Mouse (Mus musculus): ENCODE measurements at regions not wholly inside any gene's neighbourhood (a gene's known extent, or its start where the extent isn't known, plus 50 kb on each side); places are given as distances from the start of the nearest gene placed in this dataset.

GRCm38 (mm10) chr6:126340098-126340610 lies 173.4 kb upstream of the Ntf3 start:
- WGBS: 54% methylated on average over 10 of the region's 10 CpGs
- no peak overlapping the region for H3K4me2 ChIP-seq (replicated peaks; ENCODE audit: low read depth, low read length)
- H3K36me3 ChIP-seq (ENCODE audit: control insufficient read depth, insufficient read depth, low read length): no peaks in the 10 kb centered on the region
- H3K4me3 ChIP-seq (ENCODE audit: low read depth, low read length): no peak overlapping the region
- no peaks in the 10 kb centered on the region for H3K4me1 ChIP-seq (ENCODE audit: control insufficient read depth, insufficient read depth, low read length)
- no peaks in the 10 kb centered on the region for H3K27me3 ChIP-seq (ENCODE audit: control insufficient read depth, insufficient read depth, low read length)
- no peak overlapping the region for H3K27ac ChIP-seq (ENCODE audit: low read length)
- H3K9ac ChIP-seq (replicated peaks; ENCODE audit: low read depth, low read length): no peak overlapping the region
- no peaks in the 10 kb centered on the region for H3K9me3 ChIP-seq (ENCODE audit: control insufficient read depth, low read depth, low read length)
- no peak for ATAC-seq (ENCODE audit: insufficient number of reproducible peaks, insufficient read depth, low FRiP score, low read depth)

DNA sequence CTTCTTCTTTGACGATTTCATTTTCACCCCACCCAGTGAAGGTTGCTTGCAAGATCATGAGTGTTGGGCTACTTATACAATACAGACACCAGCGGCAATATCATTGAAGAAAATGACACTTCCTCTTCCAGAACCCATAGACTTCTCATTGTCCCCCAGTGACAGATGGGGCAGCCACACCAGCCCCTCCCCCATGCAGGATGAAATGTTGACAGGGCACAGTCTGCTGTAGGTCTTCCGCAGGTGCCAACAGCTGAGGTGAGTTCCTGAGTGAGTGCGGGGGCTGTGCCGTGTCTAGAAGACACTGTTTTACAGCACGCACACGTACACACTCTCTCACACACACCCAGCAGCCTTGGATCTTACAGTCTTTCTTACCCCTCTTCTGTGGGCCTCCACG lies 171.0 kb upstream of the Ntf3 start:
- ATAC-seq (ENCODE audit: insufficient number of reproducible peaks, insufficient read depth, low FRiP score, low read depth): no peak
- H3K9ac ChIP-seq (replicated peaks; ENCODE audit: low read depth, low read length): no peak overlapping the region
- WGBS: 82% methylated on average over 8 of the region's 8 CpGs
- H3K27me3 ChIP-seq (ENCODE audit: control insufficient read depth, insufficient read depth, low read length): no peaks in the 10 kb centered on the region
- no peaks in the 10 kb centered on the region for H3K9me3 ChIP-seq (ENCODE audit: control insufficient read depth, low read depth, low read length)
- no peaks in the 10 kb centered on the region for H3K4me1 ChIP-seq (ENCODE audit: control insufficient read depth, insufficient read depth, low read length)
- H3K36me3 ChIP-seq (ENCODE audit: control insufficient read depth, insufficient read depth, low read length): no peaks in the 10 kb centered on the region
- H3K4me3 ChIP-seq (ENCODE audit: low read depth, low read length): no peak overlapping the region
- no peak overlapping the region for H3K27ac ChIP-seq (ENCODE audit: low read length)
- no peak overlapping the region for H3K4me2 ChIP-seq (replicated peaks; ENCODE audit: low read depth, low read length)

DNA sequence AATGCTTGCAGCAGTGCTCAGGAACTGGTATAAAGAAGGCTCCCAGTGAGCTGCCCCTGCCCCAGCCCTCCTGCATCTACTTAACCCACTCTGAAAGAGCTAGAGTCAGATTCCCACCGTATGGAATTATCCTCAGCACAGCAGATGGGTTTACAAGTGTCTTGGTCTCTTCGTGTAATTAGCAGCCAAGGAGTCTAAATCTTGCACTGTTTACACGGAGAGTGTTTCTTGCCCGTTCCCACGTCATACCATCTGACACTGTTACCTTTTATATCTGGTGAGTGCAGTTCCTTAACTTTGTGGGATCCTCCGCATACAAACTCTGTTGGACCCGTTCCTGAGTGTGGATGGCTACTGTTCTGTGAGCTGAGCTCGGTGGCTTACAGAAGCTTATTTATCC lies 167.5 kb upstream of the Ntf3 start:
- Histone ChIP-seq H3K9me3 (ENCODE audit: control insufficient read depth, low read depth, low read length) (no peaks in the 10 kb centered on the region), H3K4me1 (ENCODE audit: control insufficient read depth, insufficient read depth, low read length) (no peaks in the 10 kb centered on the region), H3K27ac (ENCODE audit: low read length) (no peak overlapping the region), H3K9ac (replicated peaks; ENCODE audit: low read depth, low read length) (no peak overlapping the region), H3K4me3 (ENCODE audit: low read depth, low read length) (no peak overlapping the region), H3K36me3 (ENCODE audit: control insufficient read depth, insufficient read depth, low read length) (no peaks in the 10 kb centered on the region), H3K4me2 (replicated peaks; ENCODE audit: low read depth, low read length) (no peak overlapping the region), H3K27me3 (ENCODE audit: control insufficient read depth, insufficient read depth, low read length) (no peaks in the 10 kb centered on the region)
- 59% methylated on average over 8 of the region's 8 CpGs for WGBS
- no peak for ATAC-seq (ENCODE audit: insufficient number of reproducible peaks, insufficient read depth, low FRiP score, low read depth)

- no peak overlapping the region for H3K9ac ChIP-seq (replicated peaks; ENCODE audit: low read depth, low read length)
- H3K27ac ChIP-seq (ENCODE audit: low read length): no peak overlapping the region
- H3K36me3 ChIP-seq (ENCODE audit: control insufficient read depth, insufficient read depth, low read length): no peaks in the 10 kb centered on the region
- H3K27me3 ChIP-seq (ENCODE audit: control insufficient read depth, insufficient read depth, low read length): no peaks in the 10 kb centered on the region
- no peaks in the 10 kb centered on the region for H3K4me1 ChIP-seq (ENCODE audit: control insufficient read depth, insufficient read depth, low read length)
- 80% methylated on average over 2 of the region's 2 CpGs for WGBS
- H3K4me3 ChIP-seq (ENCODE audit: low read depth, low read length): no peak overlapping the region
- H3K4me2 ChIP-seq (replicated peaks; ENCODE audit: low read depth, low read length): no peak overlapping the region
- ATAC-seq (ENCODE audit: insufficient number of reproducible peaks, insufficient read depth, low FRiP score, low read depth): no peak
- no peaks in the 10 kb centered on the region for H3K9me3 ChIP-seq (ENCODE audit: control insufficient read depth, low read depth, low read length)
These were observed 160.5 kb upstream of the Ntf3 start for GRCm38 (mm10) chr6:126327187-126327586.

DNA sequence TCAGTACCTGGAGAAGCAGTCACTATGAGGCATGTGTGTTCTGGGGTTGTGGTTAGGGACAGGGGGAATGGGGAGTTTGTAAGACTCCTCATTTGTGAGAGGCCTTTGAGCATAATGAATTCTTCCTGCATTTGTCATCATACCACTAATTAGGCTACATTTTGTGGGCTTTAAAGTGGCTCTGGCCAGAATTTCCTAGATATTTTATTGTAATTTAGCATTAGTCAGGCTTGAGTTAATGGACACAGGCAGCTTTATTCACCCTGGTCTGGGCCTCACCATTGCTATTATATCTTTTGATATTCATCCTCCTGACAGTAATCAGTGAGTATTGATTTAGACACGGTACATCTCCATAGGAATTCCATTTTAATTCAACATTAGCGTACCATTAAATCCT lies 151.8 kb upstream of the Ntf3 start:
- Histone ChIP-seq H3K27me3 (ENCODE audit: control insufficient read depth, insufficient read depth, low read length) (no peaks in the 10 kb centered on the region), H3K4me1 (ENCODE audit: control insufficient read depth, insufficient read depth, low read length) (no peaks in the 10 kb centered on the region), H3K4me3 (ENCODE audit: low read depth, low read length) (no peak overlapping the region), H3K9ac (replicated peaks; ENCODE audit: low read depth, low read length) (no peak overlapping the region), H3K9me3 (ENCODE audit: control insufficient read depth, low read depth, low read length) (no peaks in the 10 kb centered on the region), H3K36me3 (ENCODE audit: control insufficient read depth, insufficient read depth, low read length) (no peaks in the 10 kb centered on the region), H3K27ac (ENCODE audit: low read length) (no peak overlapping the region), H3K4me2 (replicated peaks; ENCODE audit: low read depth, low read length) (no peak overlapping the region)
- no peak for ATAC-seq (ENCODE audit: insufficient number of reproducible peaks, insufficient read depth, low FRiP score, low read depth)
- WGBS: 77% methylated on average over 2 of the region's 2 CpGs

GRCm38 (mm10) chr6:126310786-126311480 lies 144.2 kb upstream of the Ntf3 start:
- Histone ChIP-seq H3K36me3 (ENCODE audit: control insufficient read depth, insufficient read depth, low read length) (no peaks in the 10 kb centered on the region), H3K27ac (ENCODE audit: low read length) (no peak overlapping the region), H3K27me3 (ENCODE audit: control insufficient read depth, insufficient read depth, low read length) (no peaks in the 10 kb centered on the region), H3K9ac (replicated peaks; ENCODE audit: low read depth, low read length) (no peak overlapping the region), H3K9me3 (ENCODE audit: control insufficient read depth, low read depth, low read length) (no peaks in the 10 kb centered on the region), H3K4me1 (ENCODE audit: control insufficient read depth, insufficient read depth, low read length) (no peaks in the 10 kb centered on the region), H3K4me3 (ENCODE audit: low read depth, low read length) (no peak overlapping the region), H3K4me2 (replicated peaks; ENCODE audit: low read depth, low read length) (no peak overlapping the region)
- WGBS: 73% methylated on average over 3 of the region's 3 CpGs
- no peak for ATAC-seq (ENCODE audit: insufficient number of reproducible peaks, insufficient read depth, low FRiP score, low read depth)

DNA sequence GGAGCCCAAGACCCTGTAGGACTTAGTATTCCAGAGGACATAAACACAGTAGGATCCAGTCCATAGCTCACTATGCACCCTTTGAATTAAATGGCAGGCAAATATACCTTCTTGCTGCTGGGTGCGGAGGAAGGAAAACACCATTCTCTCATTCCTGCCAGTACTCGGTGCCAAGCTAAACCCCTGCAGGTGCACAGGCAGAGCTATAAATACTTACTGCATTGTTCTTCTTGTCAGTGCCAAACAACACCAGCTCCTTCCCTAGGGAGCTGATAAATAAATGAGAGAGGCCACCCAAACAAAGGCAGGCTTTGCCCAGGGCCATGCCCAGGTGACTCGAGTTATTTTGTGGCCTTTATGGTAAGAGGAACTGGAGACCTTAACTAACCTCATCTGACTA lies 136.4 kb upstream of the Ntf3 start:
- no peaks in the 10 kb centered on the region for H3K4me1 ChIP-seq (ENCODE audit: control insufficient read depth, insufficient read depth, low read length)
- H3K27ac ChIP-seq (ENCODE audit: low read length): no peak overlapping the region
- H3K9ac ChIP-seq (replicated peaks; ENCODE audit: low read depth, low read length): no peak overlapping the region
- ATAC-seq (ENCODE audit: insufficient number of reproducible peaks, insufficient read depth, low FRiP score, low read depth): no peak
- WGBS: 70% methylated on average over 3 of the region's 3 CpGs
- no peak overlapping the region for H3K4me3 ChIP-seq (ENCODE audit: low read depth, low read length)
- no peak overlapping the region for H3K4me2 ChIP-seq (replicated peaks; ENCODE audit: low read depth, low read length)
- H3K9me3 ChIP-seq (ENCODE audit: control insufficient read depth, low read depth, low read length): no peaks in the 10 kb centered on the region
- no peaks in the 10 kb centered on the region for H3K27me3 ChIP-seq (ENCODE audit: control insufficient read depth, insufficient read depth, low read length)
- no peaks in the 10 kb centered on the region for H3K36me3 ChIP-seq (ENCODE audit: control insufficient read depth, insufficient read depth, low read length)

DNA sequence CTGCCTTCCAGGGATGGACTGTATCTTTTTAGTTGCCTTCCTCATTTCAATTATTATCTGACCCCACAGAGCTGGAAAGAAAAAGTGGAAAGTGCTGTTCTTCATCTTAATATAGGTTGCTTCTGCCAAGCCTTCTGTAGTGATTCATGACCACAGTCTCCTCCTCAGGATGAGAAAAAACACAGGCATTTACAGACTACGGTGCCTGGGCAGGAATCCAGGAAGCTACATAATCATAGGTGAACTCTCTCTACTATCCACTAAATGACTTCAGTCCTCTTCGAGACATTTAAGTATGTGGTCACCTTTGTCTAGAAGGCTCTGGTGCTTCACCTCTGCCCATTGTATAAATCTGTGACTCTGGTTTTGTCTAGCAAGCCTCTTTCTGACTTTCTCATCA lies 124.9 kb upstream of the Ntf3 start:
- no peak overlapping the region for H3K4me3 ChIP-seq (ENCODE audit: low read depth, low read length)
- no peaks in the 10 kb centered on the region for H3K4me1 ChIP-seq (ENCODE audit: control insufficient read depth, insufficient read depth, low read length)
- H3K4me2 ChIP-seq (replicated peaks; ENCODE audit: low read depth, low read length): no peak overlapping the region
- 57% methylated on average over 2 of the region's 2 CpGs for WGBS
- no peak overlapping the region for H3K27ac ChIP-seq (ENCODE audit: low read length)
- no peaks in the 10 kb centered on the region for H3K36me3 ChIP-seq (ENCODE audit: control insufficient read depth, insufficient read depth, low read length)
- H3K27me3 ChIP-seq (ENCODE audit: control insufficient read depth, insufficient read depth, low read length): no peaks in the 10 kb centered on the region
- no peak overlapping the region for H3K9ac ChIP-seq (replicated peaks; ENCODE audit: low read depth, low read length)
- ATAC-seq (ENCODE audit: insufficient number of reproducible peaks, insufficient read depth, low FRiP score, low read depth): no peak
- H3K9me3 ChIP-seq (ENCODE audit: control insufficient read depth, low read depth, low read length): no peaks in the 10 kb centered on the region

- Histone ChIP-seq H3K4me2 (replicated peaks; ENCODE audit: low read depth, low read length) (no peak overlapping the region), H3K36me3 (ENCODE audit: control insufficient read depth, insufficient read depth, low read length) (no peaks in the 10 kb centered on the region), H3K27me3 (ENCODE audit: control insufficient read depth, insufficient read depth, low read length) (no peaks in the 10 kb centered on the region), H3K4me1 (ENCODE audit: control insufficient read depth, insufficient read depth, low read length) (no peaks in the 10 kb centered on the region), H3K9me3 (ENCODE audit: control insufficient read depth, low read depth, low read length) (no peaks in the 10 kb centered on the region), H3K4me3 (ENCODE audit: low read depth, low read length) (no peak overlapping the region), H3K9ac (replicated peaks; ENCODE audit: low read depth, low read length) (no peak overlapping the region), H3K27ac (ENCODE audit: low read length) (no peak overlapping the region)
- ATAC-seq (ENCODE audit: insufficient number of reproducible peaks, insufficient read depth, low FRiP score, low read depth): no peak
- 82% methylated on average over 4 of the region's 4 CpGs for WGBS
These were observed 120.5 kb upstream of the Ntf3 start for GRCm38 (mm10) chr6:126287166-126287565.
